Mouse (Mus musculus) ES-E14 (cell line): Measurements from ENCODE around the gene Cx3cr1.

Experiments used
- CHD2 ChIP-seq: IDR thresholded peaks from 2 replicates; pipeline ENCODE4 v1.6.1; 2014; ENCODE audit warnings: mild to moderate bottlenecking, low read depth, low read length, inconsistent platforms
- ZNF384 ChIP-seq: IDR thresholded peaks from 2 replicates; pipeline ENCODE4 v1.6.1; 2012; ENCODE audit warnings: low read depth, low read length, inconsistent platforms

DNA sequence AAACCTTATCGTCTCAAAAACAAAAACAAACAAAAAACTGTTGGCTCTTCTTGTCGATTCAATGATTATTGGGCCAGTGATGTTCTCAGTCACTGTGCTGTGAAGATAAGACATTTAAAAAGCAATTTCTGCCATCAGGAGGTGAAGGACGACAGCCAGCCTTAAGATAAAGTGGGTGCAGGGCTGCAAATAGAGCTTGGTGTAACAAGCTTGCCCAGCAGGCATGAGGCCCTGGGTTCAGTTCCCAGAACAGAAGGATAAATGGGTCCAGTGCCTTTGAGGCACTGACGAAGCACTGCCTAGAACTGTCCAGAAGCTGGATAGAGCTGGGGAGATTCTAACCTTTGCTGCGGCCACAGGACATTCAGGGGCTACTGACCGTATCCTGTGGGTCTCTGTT lies 42.8 kb upstream of the Cx3cr1 start:
- TF ChIP-seq CHD2 (no peak), ZNF384 (no peak)
